Mouse (Mus musculus): ENCODE measurements at regions not wholly inside any gene's neighbourhood (a gene's known extent, or its start where the extent isn't known, plus 50 kb on each side); places are given as distances from the start of the nearest gene placed in this dataset.
"Not testable (repeated sequence)": the region's sequence is repeated elsewhere in the genome, so short reads cannot be mapped to it uniquely, and the experiment has no call there.

DNA sequence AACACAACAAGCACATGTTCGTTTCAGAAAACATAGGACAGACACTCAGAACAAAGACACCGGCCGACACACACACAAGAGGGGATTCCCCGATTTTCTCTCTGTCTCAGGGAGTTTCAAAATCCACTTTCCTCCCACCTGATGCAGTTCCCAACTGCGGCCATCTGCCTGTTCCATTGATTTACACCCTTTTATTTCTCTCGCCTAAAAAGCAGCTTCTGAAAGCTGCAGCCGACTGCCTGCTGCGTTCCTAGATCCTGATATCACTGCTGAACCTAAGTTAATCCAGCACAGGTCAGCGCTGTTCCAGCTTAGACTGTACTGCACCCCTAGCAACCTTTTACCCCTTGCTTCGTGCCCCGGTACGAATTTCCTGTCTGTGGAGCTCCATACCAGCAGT, 237.0 kb downstream of the Impad1 start:
- in situ Hi-C loops (cut with MboI, MseI), result no loop called here

DNA sequence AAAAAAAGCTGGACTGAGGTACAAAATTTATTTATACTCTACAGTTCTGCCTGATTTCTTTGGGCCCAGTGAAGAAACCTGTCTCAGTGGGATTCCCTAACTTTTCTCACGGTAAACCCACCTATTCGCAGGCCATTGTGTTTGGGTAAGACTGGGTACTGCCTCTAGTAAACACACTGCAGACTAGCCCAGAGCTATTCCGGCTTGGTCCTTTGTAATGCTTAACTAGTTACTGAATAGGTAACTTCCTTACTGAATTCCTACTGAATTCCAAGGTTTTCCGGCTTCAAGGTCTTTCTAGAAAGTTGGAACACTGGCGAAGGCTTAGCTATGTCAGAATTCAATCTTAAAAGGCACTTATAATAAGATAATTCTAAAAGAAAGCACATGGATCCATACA, 242.9 kb downstream of the Impad1 start:
- in situ Hi-C loops (cut with MboI, MseI), result no loop called here

DNA sequence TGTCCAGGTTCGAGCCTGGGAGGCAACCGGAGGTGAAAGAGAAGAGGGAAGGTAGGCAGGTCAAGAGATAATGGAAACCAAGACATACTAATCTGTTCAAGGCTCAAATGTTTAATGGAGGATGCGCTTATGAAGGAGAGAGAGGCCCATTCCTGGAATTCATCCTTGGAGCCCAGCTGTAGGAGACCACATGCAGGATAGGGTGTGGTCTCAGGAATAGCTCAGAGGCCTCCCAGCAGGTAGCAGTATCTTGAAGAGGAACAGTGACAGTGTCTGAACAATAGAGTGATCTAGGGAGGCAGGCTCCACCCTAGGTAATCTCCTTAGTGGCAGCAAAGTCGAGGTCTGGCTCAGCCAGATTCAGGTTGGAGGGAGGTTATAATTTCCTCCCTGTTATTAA, 243.3 kb downstream of the Impad1 start:
- in situ Hi-C loops (cut with MboI, MseI), result loop anchor here (5.0 kb wide), 1 partner anchor 57 kb away; no protein-coding TSS in a partner anchor

DNA sequence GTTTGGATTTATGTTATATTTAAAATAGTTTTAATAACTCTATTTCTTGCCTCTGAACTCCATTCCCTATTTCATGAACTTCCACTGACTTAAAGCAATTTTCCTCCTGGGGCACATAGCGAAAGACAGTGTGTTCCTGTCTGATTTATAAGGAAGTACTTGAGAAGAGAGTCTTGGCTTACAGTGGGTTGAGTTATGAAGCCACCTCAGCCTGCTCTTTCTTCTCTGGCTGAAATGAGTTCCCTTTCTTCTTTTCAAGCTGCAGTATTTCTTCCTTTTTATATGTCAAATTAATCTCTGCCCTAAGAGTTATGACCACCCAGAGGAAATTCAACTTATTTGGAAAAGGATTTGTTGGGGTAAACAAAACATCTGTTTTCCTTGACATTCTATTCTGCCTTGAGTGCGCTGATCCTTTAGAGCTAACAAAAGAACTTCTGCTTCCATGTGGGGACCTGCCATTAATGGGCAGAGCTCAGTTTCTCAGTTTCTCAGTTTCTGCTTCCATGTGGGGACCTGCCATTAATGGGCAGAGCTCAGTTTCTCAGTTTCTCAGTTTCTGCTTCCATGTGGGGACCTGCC, 255.9 kb downstream of the Impad1 start:
- in situ Hi-C loops (cut with MboI, MseI), result no loop called here

DNA sequence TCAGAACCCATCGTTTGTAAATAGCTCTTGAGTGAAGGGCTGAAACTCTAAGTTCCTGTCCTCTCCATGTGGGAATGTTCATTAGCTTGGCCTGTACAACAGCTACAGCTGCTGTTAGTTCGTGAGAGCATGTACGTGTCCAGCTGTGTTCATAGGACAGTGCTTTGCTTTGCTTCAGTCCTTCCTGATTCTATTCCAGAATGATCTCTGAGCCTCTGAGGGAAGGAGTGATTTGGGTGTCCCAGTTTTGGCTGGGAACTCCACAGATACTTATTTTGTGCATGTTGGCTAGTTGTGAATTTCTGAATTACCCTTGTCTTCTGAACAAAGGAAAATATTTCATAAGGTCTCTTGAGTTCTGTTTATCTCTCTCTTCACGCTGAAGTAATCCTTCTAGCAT, 261.0 kb downstream of the Impad1 start:
- in situ Hi-C loops (cut with MboI, MseI), result no loop called here

DNA sequence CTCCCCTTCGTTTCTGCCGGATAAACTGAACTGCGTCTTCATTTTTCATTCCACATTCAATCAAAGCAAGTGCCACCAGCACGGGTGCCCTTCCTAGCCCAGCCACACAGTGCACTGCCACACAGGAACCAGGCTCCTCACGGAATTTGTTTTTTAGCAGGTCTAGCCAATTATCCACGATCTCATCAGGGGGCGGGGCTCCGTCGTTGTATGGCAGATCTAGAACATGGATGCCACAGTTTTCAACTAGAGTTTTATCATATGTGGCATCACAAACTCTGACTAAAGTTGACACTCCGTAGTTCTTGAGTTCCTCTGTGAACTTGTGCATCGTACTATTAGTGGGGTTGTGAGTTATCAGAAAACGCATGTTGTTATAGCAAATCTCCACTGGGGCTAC, 264.8 kb downstream of the Impad1 start:
- in situ Hi-C loops (cut with MboI, MseI), result no loop called here

DNA sequence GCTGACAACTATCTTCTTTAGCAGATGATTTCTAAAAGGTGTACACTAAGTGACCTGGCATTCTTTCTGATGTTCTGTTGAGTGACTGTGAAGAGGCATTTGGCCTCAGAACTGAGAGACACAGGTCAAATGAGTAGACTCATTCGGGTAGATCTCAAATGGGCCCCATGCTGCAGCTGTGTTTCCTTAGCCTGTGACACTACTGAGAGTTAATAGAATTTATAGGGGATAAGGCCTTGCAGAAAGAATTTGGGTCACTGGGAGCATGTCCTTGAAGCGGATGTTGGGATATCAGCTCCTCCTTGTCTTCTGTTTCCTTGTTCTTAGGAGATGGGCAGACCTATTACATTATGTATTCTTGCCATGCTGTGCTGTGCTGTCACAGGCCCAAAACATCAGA, 271.4 kb downstream of the Impad1 start:
- in situ Hi-C loops (cut with MboI, MseI), result no loop called here

DNA sequence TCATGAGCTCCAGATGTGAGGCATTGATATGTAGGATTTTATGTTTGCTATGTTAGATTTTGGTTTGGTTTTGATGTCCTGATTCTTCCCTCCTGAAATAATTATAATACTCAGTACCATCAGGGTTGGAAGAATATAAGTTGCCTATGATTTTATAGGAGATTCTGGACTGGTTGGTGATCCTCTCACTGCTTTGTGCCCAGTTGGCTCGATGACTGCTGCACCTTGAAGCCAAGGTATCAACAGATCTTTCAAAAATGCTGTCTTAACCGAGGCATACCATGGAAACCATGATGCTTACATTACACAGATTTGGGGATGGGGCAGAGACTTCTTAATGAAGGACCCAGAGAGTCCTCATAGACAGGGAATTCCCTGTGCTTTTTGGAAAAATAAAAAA, 274.4 kb downstream of the Impad1 start:
- in situ Hi-C loops (cut with MboI, MseI), result no loop called here

DNA sequence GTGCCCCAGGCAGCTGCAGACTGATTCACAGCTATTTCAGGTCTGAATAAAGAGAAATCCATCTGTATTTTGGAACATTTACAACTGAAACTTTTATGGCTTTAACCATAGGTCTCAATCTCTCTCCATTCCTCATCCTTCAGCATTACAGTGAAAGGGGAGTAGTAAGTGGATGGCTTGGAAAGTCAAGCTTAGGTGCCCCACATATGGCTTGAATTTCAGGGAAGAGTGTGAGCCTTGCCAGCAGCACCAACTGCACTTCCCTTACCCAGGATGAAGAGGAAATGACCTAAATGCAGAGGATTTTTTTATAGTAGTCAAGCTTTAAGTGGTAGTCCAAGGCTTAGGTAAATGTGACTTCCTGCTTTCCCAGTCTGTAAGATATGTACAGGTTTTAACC, 279.8 kb downstream of the Impad1 start:
- in situ Hi-C loops (cut with MboI, MseI), result no loop called here

DNA sequence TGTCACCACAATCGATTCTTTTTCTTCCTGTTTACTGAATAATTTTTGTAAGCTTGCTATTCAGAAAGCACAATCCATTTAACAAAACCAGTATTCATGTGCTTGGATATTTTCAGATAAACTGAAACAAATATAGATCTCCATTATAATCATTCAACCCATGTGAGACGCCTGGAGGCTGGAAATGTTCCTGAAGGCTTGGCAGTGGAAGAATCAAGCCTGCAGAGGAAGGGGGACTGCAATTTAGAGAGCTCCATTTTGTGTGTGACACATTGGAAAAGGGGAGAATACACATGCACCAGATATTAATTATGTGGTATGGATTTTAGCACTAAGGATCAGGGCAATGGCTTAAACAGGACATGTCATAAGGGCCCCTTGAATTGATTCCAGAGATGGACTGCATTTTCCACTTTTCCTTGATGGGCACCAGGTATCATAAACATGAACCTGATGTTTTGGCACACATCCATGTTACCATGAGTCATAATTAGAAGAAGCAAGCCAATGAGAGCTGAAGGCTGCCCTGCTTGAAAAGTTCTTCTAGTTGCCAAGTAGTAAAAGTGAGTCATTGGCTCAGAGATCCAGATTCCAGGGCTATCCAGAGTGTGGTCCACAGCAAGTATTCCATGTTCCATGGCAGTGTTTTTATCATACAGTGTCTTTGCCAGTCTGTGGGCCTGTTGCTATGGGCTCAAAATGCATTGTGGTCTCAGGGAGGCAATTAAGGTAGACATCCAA, 282.8 kb downstream of the Impad1 start:
- in situ Hi-C loops (cut with MboI, MseI), result no loop called here

DNA sequence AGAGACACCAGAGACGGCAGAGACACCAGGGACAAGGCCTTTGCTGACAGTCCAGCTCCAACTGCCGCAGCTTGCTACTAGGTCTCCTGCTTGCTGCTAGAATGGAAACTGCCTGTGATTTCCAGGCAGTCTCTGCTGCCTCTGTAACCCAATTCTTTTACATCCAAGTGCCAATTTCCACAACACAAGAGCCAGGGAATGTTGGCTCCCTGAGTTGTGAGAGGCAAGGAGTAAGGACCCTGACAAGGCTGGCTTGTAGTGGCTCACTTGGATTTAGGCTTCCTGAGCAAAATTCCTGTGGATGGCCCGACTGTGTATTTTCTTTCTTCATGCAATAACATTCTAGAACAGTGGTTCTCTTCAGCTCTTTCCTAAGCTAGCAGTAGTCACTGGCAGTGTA, 283.9 kb downstream of the Impad1 start:
- in situ Hi-C loops (cut with MboI, MseI), result no loop called here

DNA sequence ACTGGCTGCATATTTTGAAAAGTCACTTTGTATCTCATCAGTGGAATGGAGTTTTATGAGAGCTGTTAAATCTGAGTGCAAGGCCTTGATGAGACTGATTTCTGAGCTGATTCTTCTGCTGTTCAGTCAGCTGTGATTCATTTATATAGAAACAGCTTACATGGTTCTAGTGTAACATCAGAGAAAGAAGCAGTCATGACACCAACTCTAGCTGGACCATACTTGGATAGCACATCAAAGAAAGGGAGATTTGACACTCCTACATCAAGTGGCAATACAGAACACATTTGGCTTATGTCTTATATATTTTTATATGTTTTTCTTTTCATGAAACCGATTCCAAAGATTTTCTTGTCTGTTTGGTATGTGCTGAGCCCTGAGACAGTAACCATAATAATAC, 296.0 kb downstream of the Impad1 start:
- in situ Hi-C loops (cut with MboI, MseI), result no loop called here

DNA sequence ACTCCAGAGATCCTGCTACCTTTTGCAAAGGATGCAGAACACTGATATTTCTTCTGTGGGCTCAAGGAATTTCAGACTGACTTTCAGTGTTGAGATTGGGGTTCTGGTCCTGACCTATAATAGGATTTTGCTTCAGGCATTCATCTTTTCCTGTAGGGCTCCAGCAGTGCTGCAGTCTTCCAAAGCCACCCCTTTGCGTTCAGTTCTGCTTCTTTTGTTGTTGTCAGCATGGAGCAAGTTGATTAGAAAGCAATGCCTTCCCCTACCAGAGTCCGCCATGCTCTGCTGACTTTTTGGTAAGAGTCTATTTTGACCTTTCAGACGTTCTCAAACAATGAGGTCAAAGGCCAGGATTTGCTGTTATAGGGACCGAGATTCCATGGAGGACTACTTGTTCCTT, 297.0 kb downstream of the Impad1 start:
- in situ Hi-C loops (cut with MboI, MseI), result no loop called here

DNA sequence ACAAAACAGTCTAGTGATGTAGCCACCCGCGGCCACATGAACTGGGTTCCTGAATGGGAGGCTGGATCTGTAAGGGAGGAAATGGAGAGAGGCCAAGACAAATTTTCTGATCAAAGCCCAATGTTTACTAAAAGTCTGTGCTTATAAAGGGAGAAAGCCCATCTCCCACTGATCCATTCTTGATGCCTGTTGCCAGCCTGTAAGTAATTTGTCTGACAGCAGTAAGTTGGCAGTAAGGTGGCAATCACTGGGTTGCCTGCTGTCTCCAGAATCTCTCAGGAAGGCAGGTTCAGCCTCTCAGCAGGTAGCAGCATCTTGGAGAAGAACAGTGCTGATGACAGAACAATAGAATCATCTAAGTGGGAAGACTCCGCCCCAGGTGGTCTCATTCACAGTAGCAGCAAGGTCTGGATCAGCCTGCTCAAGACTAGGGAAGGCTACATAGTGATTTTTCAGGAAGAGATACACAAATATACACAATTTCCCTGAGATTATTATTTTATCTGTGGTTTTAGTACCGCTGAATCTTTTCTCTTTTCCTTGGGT, 327.9 kb downstream of the Impad1 start:
- in situ Hi-C loops (cut with MboI, MseI), result no loop called here

DNA sequence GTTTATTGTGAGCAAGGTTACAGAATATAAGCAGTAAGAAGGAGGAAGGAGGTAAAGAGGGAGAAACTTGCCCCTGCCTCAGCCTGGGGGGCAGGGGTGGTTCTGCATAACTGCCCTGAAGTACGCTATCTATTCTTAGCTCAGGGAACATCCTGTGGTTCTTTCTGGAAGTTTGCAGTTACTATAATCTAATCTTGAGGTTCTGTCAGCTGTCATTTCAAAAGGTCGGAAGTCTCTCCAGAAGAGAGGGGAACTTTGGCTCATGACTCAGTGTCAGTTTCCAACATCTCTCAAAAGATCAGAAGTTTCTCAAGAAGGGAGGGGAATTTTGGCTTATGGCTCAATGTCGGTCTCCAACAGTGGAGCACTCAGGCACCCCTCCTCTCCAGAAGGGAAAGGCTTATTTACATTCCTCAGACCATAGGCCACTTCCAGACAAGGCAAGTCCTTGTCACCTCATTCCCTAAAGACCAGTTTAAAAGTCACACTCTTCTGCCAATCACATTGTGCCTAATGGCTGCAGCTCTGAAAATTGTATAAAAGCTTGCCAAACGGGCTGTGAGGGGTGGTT, 328.9 kb downstream of the Impad1 start:
- in situ Hi-C loops (cut with MboI, MseI), result no loop called here

DNA sequence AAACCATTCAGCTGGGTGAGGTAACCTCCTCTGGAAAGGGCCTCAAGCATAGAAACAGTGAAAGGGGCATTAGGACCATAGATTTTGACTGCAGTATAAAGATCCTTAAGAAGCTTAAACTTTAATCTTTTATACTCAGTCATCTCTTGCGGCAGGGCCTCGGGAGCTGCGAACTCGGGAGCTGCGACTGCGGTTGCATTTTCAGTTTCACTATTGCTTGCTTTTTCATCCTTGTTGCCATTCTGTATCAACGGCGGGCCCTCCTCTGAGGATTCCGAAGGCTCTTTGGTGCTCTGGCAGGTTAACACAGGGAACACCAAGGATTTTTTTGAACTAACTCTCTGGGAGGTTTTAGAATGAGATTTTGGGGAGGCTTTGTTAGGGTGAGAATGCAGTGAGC, 333.9 kb downstream of the Impad1 start:
- in situ Hi-C loops (cut with MboI, MseI), result no loop called here

DNA sequence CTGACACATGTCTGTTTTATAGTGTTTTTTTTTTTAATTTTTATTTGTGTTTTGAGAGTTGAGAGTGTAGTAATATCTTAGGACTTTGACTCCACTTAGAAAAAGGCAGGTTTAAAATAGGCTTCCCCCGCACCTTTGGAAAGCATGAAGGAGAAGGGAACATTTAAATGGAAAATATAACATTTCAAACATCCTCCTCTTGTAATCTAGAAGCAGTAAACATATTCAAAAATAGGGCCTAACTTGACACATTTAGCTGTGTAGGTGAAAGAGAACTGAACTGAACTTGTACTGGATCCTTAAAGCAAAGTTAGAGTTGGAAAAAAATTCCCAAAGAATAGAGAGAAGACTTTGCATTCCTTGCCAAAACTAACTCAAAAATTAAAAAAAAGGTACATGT, 343.1 kb downstream of the Impad1 start:
- in situ Hi-C loops (cut with MboI, MseI), result no loop called here

DNA sequence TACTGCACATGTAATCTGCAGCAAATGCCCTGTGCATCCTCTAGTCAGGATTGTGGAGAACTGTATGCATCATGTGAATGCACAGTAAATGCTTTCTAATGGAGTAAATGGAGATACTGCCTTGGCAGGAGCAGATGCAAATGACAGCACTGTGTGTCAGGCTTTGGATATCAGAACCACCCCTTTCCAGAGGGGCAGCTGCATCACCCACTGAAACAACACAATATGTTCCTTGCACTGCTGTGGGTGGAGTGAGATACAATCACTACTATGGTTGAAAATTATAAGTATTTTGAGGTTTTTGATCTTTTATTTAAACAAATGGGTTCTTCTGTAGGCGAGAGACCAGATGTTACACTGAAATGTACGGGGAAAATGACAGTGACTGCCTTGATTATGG, 350.5 kb downstream of the Impad1 start:
- in situ Hi-C loops (cut with MboI, MseI), result no loop called here

DNA sequence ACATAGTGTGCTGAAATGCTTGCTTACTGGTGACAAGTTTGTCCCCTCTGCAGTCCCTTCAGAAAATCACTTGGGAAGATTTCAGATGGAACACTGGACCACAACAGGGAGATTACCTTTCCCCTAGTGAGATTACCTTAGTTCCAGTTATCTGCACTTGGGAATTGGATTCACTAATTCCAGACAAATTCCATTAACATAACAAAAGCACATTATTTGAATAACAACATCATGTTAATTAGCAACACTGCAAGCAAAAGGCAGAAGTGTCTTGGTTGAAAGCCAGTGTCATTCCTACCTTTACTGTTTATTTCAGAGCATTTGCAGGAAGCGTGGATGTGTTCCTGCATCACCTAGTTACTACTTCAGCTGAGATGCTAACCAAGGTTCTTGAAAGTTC, 355.6 kb downstream of the Impad1 start:
- in situ Hi-C loops (cut with MboI, MseI), result no loop called here

DNA sequence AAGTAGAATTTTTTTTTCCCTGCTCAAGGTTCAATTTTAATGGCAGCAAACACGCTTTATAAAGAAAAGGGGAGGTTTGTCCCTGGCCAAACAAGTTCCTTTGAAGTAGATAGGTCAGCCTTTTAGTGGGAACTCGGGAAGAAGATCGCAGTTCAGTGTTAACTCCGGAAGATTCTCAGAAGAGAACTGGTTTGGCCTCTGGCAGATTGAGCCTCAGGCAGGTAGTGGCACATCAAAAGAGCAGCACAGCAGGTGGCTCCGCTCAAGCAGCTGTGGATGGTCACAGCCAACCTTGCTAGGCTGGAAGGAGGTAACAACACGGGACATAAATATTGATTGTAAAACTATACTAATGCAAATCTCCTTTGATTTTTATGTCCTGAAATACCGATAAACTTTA, 347.2 kb upstream of the Sdr16c6 start:
- in situ Hi-C loops (cut with MboI, MseI), result not testable (repeated sequence)

DNA sequence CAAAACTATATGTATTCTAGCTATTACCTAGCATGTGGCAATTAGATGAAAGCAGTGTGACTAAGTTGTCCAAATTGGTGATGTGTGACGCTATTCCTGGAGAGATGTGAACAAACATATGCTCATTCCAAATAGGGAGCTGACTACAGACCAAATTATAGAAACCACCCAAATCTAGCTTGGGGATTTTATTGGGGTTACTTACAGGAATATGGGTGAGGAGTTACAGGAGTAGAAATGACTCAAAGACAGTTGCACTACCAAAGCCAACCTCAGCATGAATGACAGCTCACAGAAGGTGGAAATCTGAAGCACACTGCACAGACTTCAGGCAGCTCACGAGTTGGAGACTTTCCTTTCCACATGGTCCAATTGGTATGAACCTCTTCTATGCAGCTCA, 326.5 kb upstream of the Sdr16c6 start:
- in situ Hi-C loops (cut with MboI, MseI), result no loop called here

DNA sequence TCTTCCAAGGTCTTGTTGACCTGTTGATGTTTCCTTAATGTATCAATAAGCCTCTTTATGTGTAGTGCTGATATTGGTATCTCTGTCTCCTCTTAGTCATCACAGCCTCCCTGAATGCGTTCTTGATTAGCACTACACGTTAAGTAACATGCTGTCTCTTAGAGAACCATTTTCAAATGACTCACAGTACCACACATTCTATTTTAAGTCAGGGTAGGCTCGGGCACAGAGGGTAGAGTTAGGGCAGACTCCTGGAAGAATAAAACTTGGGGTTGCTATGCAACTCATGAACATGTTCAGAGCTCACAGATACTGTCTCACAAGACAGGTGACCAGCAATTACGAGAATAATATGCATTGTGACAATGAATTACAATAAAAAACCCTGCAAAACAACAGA, 320.1 kb upstream of the Sdr16c6 start:
- in situ Hi-C loops (cut with MboI, MseI), result no loop called here

DNA sequence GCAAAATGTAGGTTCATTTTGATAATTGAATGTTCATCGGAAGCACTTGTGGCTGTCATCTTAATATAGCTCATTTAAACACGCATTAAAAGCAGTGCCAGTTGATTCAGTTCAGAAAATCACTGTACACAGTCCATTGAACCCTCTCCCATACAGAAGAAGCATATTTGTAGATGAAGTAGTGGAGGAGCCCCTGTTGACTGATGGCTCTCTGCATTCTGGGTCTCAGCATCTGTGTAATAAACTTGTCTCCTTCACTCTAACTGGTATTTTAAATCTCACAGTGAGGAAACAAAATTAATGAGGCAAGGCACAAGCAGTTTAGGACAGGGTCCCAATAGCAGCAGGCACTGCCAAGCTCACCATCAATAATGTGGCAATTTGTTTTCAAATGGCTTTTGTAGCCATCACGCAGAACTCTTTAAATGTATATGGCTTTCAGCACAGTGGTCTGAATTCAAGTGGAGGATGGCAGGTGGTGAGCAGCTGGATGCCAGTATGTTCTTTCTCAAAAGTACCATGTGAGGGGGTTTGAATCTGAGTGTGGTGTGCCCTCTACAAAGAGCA, 302.8 kb upstream of the Sdr16c6 start:
- in situ Hi-C loops (cut with MboI, MseI), result no loop called here

Data from T-helper 2 cell (primary cell).